Mouse (Mus musculus) right cerebral cortex, adult 18-20 months (tissue): ENCODE measurements at regions not wholly inside any gene's neighbourhood (a gene's known extent, or its start where the extent isn't known, plus 50 kb on each side); places are given as distances from the start of the nearest gene placed in this dataset.

Source experiments
- DNase-seq: peaks from one replicate; pipeline ENCODE4 v3.0.0; 2022; ENCODE audit warnings: mixed read lengths

- DNase-seq = peak; percentile 83
These were observed 155.8 kb upstream of the Gm12830 start for GRCm38 (mm10) chr4:114665684-114666083.

GRCm38 (mm10) chr4:114666238-114666978 lies 155.1 kb upstream of the Gm12830 start:
- no peak for DNase-seq

- DNase-seq = no peak
These were observed 154.6 kb upstream of the Gm12830 start for GRCm38 (mm10) chr4:114666979-114667328.

GRCm38 (mm10) chr4:114672096-114672720 lies 149.3 kb upstream of the Gm12830 start:
- DNase-seq = no peak

GRCm38 (mm10) chr4:114676908-114677898 lies 144.3 kb upstream of the Gm12830 start:
- no peak for DNase-seq

- DNase-seq = no peak
These were observed 143.2 kb upstream of the Gm12830 start for GRCm38 (mm10) chr4:114678053-114678941.

- DNase-seq = no peak
These were observed 141.2 kb upstream of the Gm12830 start for GRCm38 (mm10) chr4:114680360-114680759.

- DNase-seq = no peak
These were observed 138.6 kb upstream of the Gm12830 start for GRCm38 (mm10) chr4:114682955-114683354.

GRCm38 (mm10) chr4:114683696-114684095 lies 137.8 kb upstream of the Gm12830 start:
- no peak for DNase-seq

GRCm38 (mm10) chr4:114684844-114685382 lies 136.6 kb upstream of the Gm12830 start:
- DNase-seq = no peak

GRCm38 (mm10) chr4:114685454-114685853 lies 136.1 kb upstream of the Gm12830 start:
- DNase-seq = no peak

GRCm38 (mm10) chr4:114686091-114686490 lies 135.4 kb upstream of the Gm12830 start:
- DNase-seq = no peak

- no peak for DNase-seq
These were observed 133.1 kb upstream of the Gm12830 start for GRCm38 (mm10) chr4:114688356-114688972.

GRCm38 (mm10) chr4:114688973-114689371 lies 132.6 kb upstream of the Gm12830 start:
- no peak for DNase-seq

GRCm38 (mm10) chr4:114705586-114705985 lies 115.9 kb upstream of the Gm12830 start:
- no peak for DNase-seq

- DNase-seq = no peak
These were observed 111.2 kb upstream of the Gm12830 start for GRCm38 (mm10) chr4:114710182-114710909.

- no peak for DNase-seq
These were observed 110.4 kb upstream of the Gm12830 start for GRCm38 (mm10) chr4:114711082-114711481.

GRCm38 (mm10) chr4:114712005-114712665 lies 109.4 kb upstream of the Gm12830 start:
- DNase-seq = no peak

GRCm38 (mm10) chr4:114712921-114713527 lies 108.5 kb upstream of the Gm12830 start:
- DNase-seq = no peak

- no peak for DNase-seq
These were observed 104.8 kb upstream of the Gm12830 start for GRCm38 (mm10) chr4:114716703-114717102.
